Mouse (Mus musculus): ENCODE results near the gene Nrp2.

Gene Nrp2

GRCm38 (mm10) chr1:62859556-62860300 is 156.6 kb downstream of the Nrp2 start:
- no peak for DNase-seq (ENCODE audit: low spot score)

GRCm38 (mm10) chr1:62860327-62860726 is 157.2 kb downstream of the Nrp2 start:
- no peak for DNase-seq (ENCODE audit: low spot score)

DNA sequence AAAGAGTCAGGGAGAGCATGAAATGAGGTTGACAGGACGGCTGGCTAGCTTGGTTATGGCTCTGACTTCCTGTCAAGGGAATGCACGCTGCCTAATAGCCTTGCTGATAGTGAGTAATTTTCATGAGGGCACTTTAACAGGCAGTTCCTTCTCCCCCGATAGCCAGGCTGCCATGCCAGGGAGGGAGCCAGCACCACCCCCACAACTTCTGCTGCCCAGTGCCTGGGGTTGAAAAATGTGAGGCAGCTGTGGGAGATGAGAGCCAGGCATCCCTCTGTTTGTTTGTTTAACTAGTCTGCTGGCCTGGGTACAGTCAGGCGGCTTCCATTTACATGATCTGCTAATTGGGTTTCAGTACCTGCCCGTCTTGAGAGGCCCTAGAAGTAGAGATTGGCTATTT is 157.7 kb downstream of the Nrp2 start:
- no peak for DNase-seq (ENCODE audit: low spot score)

Data from spleen, adult 12 weeks (tissue).